Mouse (Mus musculus) liver, adult 2 months (tissue): ENCODE data around the gene Foxo1.

Experiments
- CTCF ChIP-seq: fragments of 200-500 bp; IDR thresholded peaks from 2 replicates; pipeline ENCODE4 v1.5.1; 2011; ENCODE audit warnings: low read depth, low read length, control low read depth
- POLR2A ChIP-seq: fragments of 200-500 bp; IDR thresholded peaks from 2 replicates; pipeline ENCODE4 v1.6.1; 2011; ENCODE audit warnings: low read length, control low read depth; ENCODE audit not compliant: insufficient read depth; ENCODE audit errors: extremely low read depth

DNA sequence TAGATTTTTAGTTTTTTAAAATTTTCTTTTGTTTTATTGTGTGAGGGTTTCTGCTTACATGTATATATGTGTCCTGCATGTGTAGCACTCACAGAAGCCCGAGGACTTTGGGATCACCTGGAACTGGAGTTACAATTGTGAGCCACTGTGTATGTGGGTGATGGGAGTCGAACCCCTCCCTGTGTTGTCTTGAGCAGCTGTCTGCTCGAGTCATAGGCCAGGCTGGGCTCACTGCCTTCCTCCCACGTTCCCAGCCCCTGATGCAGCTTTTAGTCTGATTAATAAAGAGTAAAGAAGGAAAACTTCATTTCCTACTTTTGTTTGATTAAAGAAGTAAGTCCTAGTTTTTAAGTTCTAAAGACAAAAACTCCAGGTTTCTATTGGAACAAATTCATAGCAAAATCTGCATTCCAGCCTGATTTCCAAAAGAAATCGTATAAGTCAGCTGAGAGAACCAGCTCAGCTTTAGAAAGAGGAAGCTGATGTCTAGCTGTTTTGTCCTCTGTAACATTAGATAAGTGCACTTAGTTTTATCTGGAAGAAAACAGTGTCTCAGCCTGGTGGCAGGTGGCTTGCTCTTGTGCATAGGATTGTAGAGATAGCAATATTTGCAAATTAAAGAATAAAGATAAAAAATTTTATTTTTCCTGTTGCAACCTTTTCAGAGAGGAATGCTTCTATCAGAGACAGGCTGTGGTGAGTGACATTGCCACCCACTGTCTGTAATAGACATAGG, 40.6 kb downstream of the Foxo1 start:
- TF ChIP-seq CTCF (no peak), POLR2A (no peak)
